Mouse (Mus musculus) midbrain, embryonic 12.5 days (tissue): Measurements from ENCODE around the gene Unc45a. TPM values are rescaled to one million over a fixed set of nuclear protein-coding genes. Genes with fewer than 3 reads are reported as not detected.
A peak's percentile ranks its signal among the peaks of the same experiment; 100 is the strongest.

ENCODE experiments used
- ATAC-seq: fragments of 200-750 bp; cut with Nextera tagmentation; 2 replicates; pipeline ENCODE4 v1.8.0; 2017; ENCODE audit warnings: low read depth, moderate TSS enrichment, moderate library complexity; ENCODE audit not compliant: low FRiP score
- H3K27ac ChIP-seq: fragments of 300-500 bp; sonication (generic); replicated peaks from 2 replicates; pipeline ENCODE4 v1.5.1; 2016; ENCODE audit warnings: mild to moderate bottlenecking
- H3K27me3 ChIP-seq: fragments of 300-500 bp; sonication (generic); 2 replicates; pipeline ENCODE4 v1.6.1; 2016; ENCODE audit warnings: mild to moderate bottlenecking
- H3K36me3 ChIP-seq: fragments of 300-500 bp; sonication (generic); 2 replicates; pipeline ENCODE4 v1.6.1; 2016
- H3K4me1 ChIP-seq: fragments of 300-500 bp; sonication (generic); 2 replicates; pipeline ENCODE4 v1.6.1; 2016
- H3K4me2 ChIP-seq: fragments of 300-500 bp; sonication (generic); replicated peaks from 2 replicates; pipeline ENCODE4 v1.6.1; 2016; ENCODE audit warnings: mild to moderate bottlenecking, moderate library complexity
- H3K4me3 ChIP-seq: fragments of 300-500 bp; sonication (generic); 2 replicates; pipeline ENCODE4 v1.5.1; 2016; ENCODE audit warnings: mild to moderate bottlenecking
- H3K9ac ChIP-seq: fragments of 300-500 bp; sonication (generic); replicated peaks from 2 replicates; pipeline ENCODE4 v1.6.1; 2016; ENCODE audit warnings: mild to moderate bottlenecking, moderate library complexity
- H3K9me3 ChIP-seq: fragments of 300-500 bp; sonication (generic); 2 replicates; pipeline ENCODE4 v1.6.1; 2016; ENCODE audit warnings: mild to moderate bottlenecking
- WGBS: fragments of 180-500 bp; shearing (Covaris S2); methylation state at CpG from one replicate; pipeline ENCODE4 v1.1.7; 2016; 5-methylcytosine and 5-hydroxymethylcytosine counted together
- polyA plus RNA-seq: library from polyadenylated mRNA; unstranded; fragments of >200 nt; fragmentation: Nextera tagmentation; extraction: Ambion mirVana; gene quantifications from 2 replicates; pipeline ENCODE4 v1.2.1, GENCODE M21; 2016

Gene Unc45a
- polyA plus RNA-seq, 1 experiment from 2014 or later, result 54.9 TPM

- Histone ChIP-seq H3K27me3 (no peaks in the 10 kb centered on the region), H3K9ac (peak overlapping the region; percentile 71), H3K27ac (peak overlapping the region; percentile 69), H3K36me3 (peaks cover 20% of the 10 kb centered on the region), H3K4me1 (peaks cover 24% of the 10 kb centered on the region), H3K4me2 (peak overlapping the region; percentile 86), H3K4me3 (peak overlapping the region; percentile 84), H3K9me3 (no peaks in the 10 kb centered on the region)
- WGBS, result 9% methylated on average over 37 of the region's 37 CpGs
- peak; percentile 60; the same call in 1 of the 2 replicates for ATAC-seq
These were observed 45.8 kb downstream of the Unc45a start for GRCm38 (mm10) chr7:80294764-80295648.

DNA sequence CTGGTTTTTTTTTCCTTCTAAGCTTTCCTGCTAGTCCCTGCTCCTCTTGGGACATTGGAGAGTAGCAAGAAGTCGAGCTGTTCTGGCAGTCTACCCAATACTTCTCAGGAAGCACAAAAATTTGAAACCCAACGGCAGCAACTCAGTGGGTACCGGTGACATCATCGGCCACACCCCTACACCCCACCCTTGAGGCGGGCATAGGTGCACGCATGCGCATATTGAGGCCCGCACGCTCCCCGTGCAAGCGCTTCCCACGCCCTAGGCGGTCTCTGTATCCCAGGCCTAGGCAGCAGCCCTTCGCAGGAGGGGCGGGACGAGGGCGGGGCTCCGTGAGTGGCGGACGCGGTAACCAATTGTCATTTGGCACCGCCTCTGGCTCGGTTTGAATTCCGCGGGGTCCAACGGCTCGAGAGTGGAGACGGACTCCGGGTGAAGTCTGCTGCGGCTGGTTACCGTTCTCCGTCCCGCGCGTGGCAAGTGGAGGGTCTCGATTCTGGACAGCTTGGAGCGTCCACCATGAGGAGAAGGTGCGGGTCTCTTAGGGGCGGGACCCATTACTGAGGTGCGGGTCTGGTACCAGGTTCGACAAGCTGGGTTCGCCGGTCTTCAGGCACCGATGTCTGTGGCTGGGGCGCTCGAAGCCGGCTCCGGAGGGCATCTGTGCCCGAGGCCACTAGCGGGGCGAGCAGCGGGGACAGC lies 46.6 kb downstream of the Unc45a start, which contains the start of gene Prc1:
Gene Prc1 (plus strand): TSS at position 389 of the 702 bp plus-strand sequence.
- Histone ChIP-seq H3K27me3 (no peaks in the 10 kb centered on the region), H3K4me2 (peak within 1 kb of the TSS; percentile 86), H3K9me3 (no peaks in the 10 kb centered on the region), H3K9ac (peak within 1 kb of the TSS; percentile 71), H3K4me3 (peak within 1 kb of the TSS; percentile 84), H3K36me3 (peaks cover 26% of the 10 kb centered on the region), H3K27ac (peak within 1 kb of the TSS; percentile 69), H3K4me1 (peaks cover 21% of the 10 kb centered on the region)
- peak; percentile 99 for ATAC-seq
- WGBS, result under 1% methylated on average over 52 of the region's 52 CpGs

- ATAC-seq, result no peak
- no peak overlapping the region for H3K4me3 ChIP-seq
- peaks cover 77% of the 10 kb centered on the region for H3K36me3 ChIP-seq
- no peaks in the 10 kb centered on the region for H3K4me1 ChIP-seq
- no peak overlapping the region for H3K27ac ChIP-seq
- no peaks in the 10 kb centered on the region for H3K9me3 ChIP-seq
- H3K9ac ChIP-seq, result no peak overlapping the region
- WGBS, result 83% methylated on average over 10 of the region's 10 CpGs
- H3K27me3 ChIP-seq, result no peaks in the 10 kb centered on the region
- H3K4me2 ChIP-seq, result no peak overlapping the region
These were observed 53.1 kb downstream of the Unc45a start for GRCm38 (mm10) chr7:80287736-80288135.

- no peaks in the 10 kb centered on the region for H3K27me3 ChIP-seq
- no peak overlapping the region for H3K4me2 ChIP-seq
- ATAC-seq, result no peak
- no peaks in the 10 kb centered on the region for H3K4me1 ChIP-seq
- H3K27ac ChIP-seq, result no peak overlapping the region
- no peak overlapping the region for H3K4me3 ChIP-seq
- peaks cover 84% of the 10 kb centered on the region for H3K36me3 ChIP-seq
- H3K9me3 ChIP-seq, result no peaks in the 10 kb centered on the region
- no peak overlapping the region for H3K9ac ChIP-seq
- WGBS, result 94% methylated on average over 6 of the region's 6 CpGs
These were observed 55.1 kb downstream of the Unc45a start for GRCm38 (mm10) chr7:80285725-80286124.

GRCm38 (mm10) chr7:80284391-80284790 lies 56.4 kb downstream of the Unc45a start:
- ATAC-seq, result no peak
- Histone ChIP-seq H3K9ac (no peak overlapping the region), H3K4me1 (no peaks in the 10 kb centered on the region), H3K27ac (no peak overlapping the region), H3K36me3 (peaks cover 83% of the 10 kb centered on the region), H3K4me2 (no peak overlapping the region), H3K27me3 (no peaks in the 10 kb centered on the region), H3K9me3 (no peaks in the 10 kb centered on the region), H3K4me3 (no peak overlapping the region)
- 95% methylated on average over 5 of the region's 5 CpGs for WGBS

GRCm38 (mm10) chr7:80283226-80283918 lies 57.4 kb downstream of the Unc45a start:
- 92% methylated on average over 3 of the region's 3 CpGs for WGBS

GRCm38 (mm10) chr7:80281646-80282045 lies 59.2 kb downstream of the Unc45a start:
- WGBS, result 90% methylated on average over 3 of the region's 3 CpGs
- Histone ChIP-seq H3K9me3 (no peaks in the 10 kb centered on the region), H3K36me3 (peaks cover 88% of the 10 kb centered on the region)

More at GRCm38 (mm10) chr7:80283226-80283918, 57.4 kb downstream of the Unc45a start:
- peaks cover 88% of the 10 kb centered on the region for H3K36me3 ChIP-seq
- no peaks in the 10 kb centered on the region for H3K27me3 ChIP-seq
- no peak overlapping the region for H3K9ac ChIP-seq
- no peaks in the 10 kb centered on the region for H3K4me1 ChIP-seq
- H3K4me2 ChIP-seq, result no peak overlapping the region
- ATAC-seq, result no peak
- no peak overlapping the region for H3K27ac ChIP-seq
- H3K9me3 ChIP-seq, result no peaks in the 10 kb centered on the region
- H3K4me3 ChIP-seq, result no peak overlapping the region

GRCm38 (mm10) chr7:80280998-80281397 lies 59.8 kb downstream of the Unc45a start:
- no peak overlapping the region for H3K9ac ChIP-seq
- WGBS, result 89% methylated on average over 2 of the region's 2 CpGs
- no peak for ATAC-seq
- no peak overlapping the region for H3K4me2 ChIP-seq
- no peaks in the 10 kb centered on the region for H3K4me1 ChIP-seq
- no peaks in the 10 kb centered on the region for H3K27me3 ChIP-seq
- peaks cover 88% of the 10 kb centered on the region for H3K36me3 ChIP-seq
- no peak overlapping the region for H3K27ac ChIP-seq
- no peaks in the 10 kb centered on the region for H3K9me3 ChIP-seq
- H3K4me3 ChIP-seq, result no peak overlapping the region

More at GRCm38 (mm10) chr7:80281646-80282045, 59.2 kb downstream of the Unc45a start:
- no peak overlapping the region for H3K4me2 ChIP-seq
- H3K4me3 ChIP-seq, result no peak overlapping the region
- ATAC-seq, result no peak
- no peaks in the 10 kb centered on the region for H3K4me1 ChIP-seq
- H3K9ac ChIP-seq, result no peak overlapping the region
- no peak overlapping the region for H3K27ac ChIP-seq
- no peaks in the 10 kb centered on the region for H3K27me3 ChIP-seq

DNA sequence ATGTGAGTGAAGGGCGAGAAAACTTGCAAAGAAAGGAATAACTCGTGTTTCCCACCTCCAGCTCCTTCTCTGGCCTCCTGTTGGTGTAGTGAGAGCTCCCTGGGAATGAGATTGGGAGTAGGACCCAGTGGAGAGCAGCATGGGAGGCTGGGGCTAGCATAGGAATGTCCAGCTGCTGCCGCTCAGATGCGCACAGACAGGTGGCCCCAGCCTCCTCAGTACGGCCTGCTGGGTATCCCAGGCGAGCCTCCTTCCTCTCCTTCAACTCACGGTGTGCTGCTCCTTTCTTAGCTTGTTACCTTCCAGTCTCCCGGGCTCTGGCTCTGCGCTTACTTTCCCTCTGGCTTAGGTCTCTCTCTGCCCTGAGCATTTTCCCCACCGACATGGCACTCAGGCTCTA lies 60.8 kb downstream of the Unc45a start:
- WGBS, result 81% methylated on average over 10 of the region's 10 CpGs
- no peak for ATAC-seq
- Histone ChIP-seq H3K27ac (no peak overlapping the region), H3K4me3 (no peak overlapping the region), H3K4me2 (no peak overlapping the region), H3K4me1 (no peaks in the 10 kb centered on the region), H3K36me3 (peaks cover 86% of the 10 kb centered on the region), H3K9ac (no peak overlapping the region), H3K9me3 (peaks cover 3% of the 10 kb centered on the region), H3K27me3 (no peaks in the 10 kb centered on the region)

- peaks cover 85% of the 10 kb centered on the region for H3K36me3 ChIP-seq
- no peaks in the 10 kb centered on the region for H3K4me1 ChIP-seq
- ATAC-seq, result no peak
- H3K4me3 ChIP-seq, result no peak overlapping the region
- no peak overlapping the region for H3K9ac ChIP-seq
- no peak overlapping the region for H3K27ac ChIP-seq
- H3K9me3 ChIP-seq, result peaks cover 24% of the 10 kb centered on the region
- no peaks in the 10 kb centered on the region for H3K27me3 ChIP-seq
- H3K4me2 ChIP-seq, result no peak overlapping the region
- WGBS, result 98% methylated on average over 4 of the region's 4 CpGs
These were observed 64.4 kb downstream of the Unc45a start for GRCm38 (mm10) chr7:80276374-80276773.
